Mouse (Mus musculus): ENCODE results near the gene Ppp1r16b.

The Ppp1r16b gene

DNA sequence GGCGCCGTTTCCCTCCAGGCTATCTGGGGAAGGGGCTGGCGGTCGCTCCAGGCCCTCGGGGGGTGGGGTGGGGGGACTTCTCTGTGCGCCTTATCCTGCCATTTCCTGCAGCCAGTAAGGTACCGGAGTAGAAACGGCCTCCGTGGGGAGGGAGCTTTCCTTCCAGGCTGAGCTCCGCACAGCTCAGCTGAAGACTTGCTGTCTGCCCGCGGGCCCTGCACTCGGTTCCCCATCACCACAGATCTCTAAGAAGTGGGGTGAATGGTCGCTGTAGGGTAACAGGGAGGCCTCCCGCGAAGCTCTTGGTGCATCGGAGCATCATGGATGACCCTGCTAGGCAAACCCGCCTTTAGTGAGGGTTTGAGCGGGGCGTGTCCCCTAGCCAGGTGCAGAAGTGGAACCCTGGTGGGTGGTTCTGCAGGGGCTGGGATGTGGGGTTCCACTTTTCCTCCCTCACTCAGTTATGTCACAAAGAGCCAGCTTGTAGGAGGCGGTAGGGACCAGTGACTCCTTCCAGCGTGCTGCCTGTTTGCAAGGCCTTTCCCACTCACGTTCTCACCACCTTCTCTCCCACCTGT, 3.3 kb downstream of the Ppp1r16b start:
- no peak for DNase-seq (ENCODE audit: low spot score)

GRCm38 (mm10) chr2:158669199-158670195, 4.3 kb downstream of the Ppp1r16b start:
- DNase-seq (ENCODE audit: low spot score) = no peak

- DNase-seq (ENCODE audit: low spot score) = no peak
Measured at GRCm38 (mm10) chr2:158670571-158670970, 5.4 kb downstream of the Ppp1r16b start.

DNA sequence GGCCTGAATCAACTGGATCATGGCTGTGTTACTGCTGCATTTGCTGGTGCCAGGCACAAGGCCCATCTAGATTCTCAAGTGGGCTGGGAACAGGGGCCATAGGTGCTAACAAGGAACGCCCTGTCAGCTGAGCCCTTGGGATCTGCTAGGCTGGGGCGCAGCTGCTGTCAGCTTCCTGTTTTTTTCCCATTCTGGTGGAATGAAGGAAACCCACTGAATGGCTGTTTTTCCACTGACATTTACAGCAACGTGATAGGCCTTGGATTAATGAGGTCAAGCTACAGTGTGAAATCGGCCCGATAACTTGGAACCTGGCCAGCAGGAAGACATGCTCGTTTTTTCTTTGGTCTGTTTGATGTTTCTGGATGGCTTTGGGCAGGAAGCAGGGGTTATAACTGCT, 7.6 kb downstream of the Ppp1r16b start:
- no peak for DNase-seq (ENCODE audit: low spot score)

GRCm38 (mm10) chr2:158673493-158673892, 8.3 kb downstream of the Ppp1r16b start:
- DNase-seq (ENCODE audit: low spot score) = no peak

- no peak for DNase-seq (ENCODE audit: low spot score)
Measured at GRCm38 (mm10) chr2:158674131-158674530, 8.9 kb downstream of the Ppp1r16b start.

DNA sequence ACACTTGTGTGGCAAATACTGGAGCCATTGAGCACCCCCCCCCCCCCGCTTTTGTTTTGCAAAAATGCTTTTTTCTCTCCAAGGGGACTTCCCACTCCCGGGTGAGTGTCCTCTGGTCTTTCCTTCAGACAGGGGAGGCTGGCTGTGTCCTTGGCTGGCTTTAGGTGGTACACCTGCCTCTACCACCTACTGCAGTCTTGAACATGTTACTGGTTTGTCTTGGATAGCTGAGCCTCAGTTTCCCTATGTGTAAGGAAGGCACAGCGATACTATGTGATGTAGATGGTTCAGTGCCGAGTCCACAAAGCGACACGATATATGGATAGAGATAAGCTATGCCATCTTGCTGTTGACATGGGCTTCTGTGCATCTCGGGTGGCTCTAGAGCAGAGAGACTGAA, 9.6 kb downstream of the Ppp1r16b start:
- DNase-seq (ENCODE audit: low spot score) = no peak

- DNase-seq (ENCODE audit: low spot score) = no peak
Measured at GRCm38 (mm10) chr2:158675161-158675560, 10.0 kb downstream of the Ppp1r16b start.

- no peak for DNase-seq (ENCODE audit: low spot score)
Measured at GRCm38 (mm10) chr2:158675907-158676533, 10.8 kb downstream of the Ppp1r16b start.

DNA sequence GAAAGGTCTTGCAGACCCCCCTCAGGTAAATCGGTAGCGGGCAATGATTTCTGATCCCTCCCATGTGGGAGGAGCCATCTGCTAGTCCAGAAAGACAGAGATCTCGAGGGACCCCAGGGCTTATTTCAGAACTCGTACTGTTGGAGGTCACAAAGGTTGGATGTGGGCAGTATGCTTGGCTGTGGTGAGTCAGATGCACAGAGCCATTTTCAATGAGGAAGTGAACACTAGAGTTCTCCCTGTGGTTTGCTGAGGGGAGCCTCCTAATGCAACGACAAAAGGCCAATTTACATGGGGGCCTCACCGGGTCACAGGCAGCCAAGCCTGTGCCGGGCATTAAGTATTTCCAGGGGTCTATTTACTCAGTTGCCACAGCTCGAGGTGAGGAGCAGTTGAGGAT, 12.7 kb downstream of the Ppp1r16b start:
- no peak for DNase-seq (ENCODE audit: low spot score)

DNA sequence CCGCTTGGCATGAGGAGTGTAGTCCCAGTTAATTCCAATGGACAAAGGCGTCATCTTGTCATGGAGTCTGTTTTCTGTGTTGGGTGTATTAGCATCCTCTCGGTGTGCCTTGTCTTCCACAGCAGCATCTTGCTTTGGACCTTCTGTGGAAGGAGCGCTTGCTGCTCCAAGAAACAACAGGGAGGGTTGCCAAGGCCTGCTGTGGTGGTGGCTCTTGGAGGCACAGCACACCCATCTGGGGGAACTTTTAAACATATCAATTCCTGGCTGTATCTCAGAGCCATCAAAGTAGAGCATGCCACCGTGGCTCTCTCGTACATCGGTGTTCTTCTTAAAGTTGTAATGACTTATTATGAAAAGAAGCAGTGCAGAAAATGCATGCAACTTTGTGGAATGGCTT, 13.9 kb downstream of the Ppp1r16b start:
- DNase-seq (ENCODE audit: low spot score) = no peak

- DNase-seq (ENCODE audit: low spot score) = no peak
Measured at GRCm38 (mm10) chr2:158680357-158680889, 15.2 kb downstream of the Ppp1r16b start.

- no peak for DNase-seq (ENCODE audit: low spot score)
Measured at GRCm38 (mm10) chr2:158681714-158682113, 16.5 kb downstream of the Ppp1r16b start.

- DNase-seq (ENCODE audit: low spot score) = no peak
Measured at GRCm38 (mm10) chr2:158682344-158683037, 17.3 kb downstream of the Ppp1r16b start.

DNA sequence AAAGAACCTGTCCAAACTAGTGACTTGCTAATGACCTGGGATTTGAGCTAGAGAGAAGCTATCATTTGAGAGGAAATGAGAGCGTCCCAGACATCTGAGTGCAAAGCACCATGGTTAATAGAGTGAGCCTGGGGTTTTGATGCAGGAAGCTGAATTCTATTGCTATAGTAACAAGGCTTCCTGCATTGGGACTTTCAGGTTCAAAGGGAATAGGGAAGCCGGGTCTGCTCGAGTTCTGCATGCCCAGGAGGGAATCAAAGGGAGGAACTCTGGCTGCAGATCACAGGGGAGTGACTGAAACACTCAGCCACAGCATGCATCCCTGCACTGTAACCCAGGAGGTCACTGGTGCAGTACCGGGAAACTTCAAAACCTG, 17.8 kb downstream of the Ppp1r16b start:
- no peak for DNase-seq (ENCODE audit: low spot score)

DNA sequence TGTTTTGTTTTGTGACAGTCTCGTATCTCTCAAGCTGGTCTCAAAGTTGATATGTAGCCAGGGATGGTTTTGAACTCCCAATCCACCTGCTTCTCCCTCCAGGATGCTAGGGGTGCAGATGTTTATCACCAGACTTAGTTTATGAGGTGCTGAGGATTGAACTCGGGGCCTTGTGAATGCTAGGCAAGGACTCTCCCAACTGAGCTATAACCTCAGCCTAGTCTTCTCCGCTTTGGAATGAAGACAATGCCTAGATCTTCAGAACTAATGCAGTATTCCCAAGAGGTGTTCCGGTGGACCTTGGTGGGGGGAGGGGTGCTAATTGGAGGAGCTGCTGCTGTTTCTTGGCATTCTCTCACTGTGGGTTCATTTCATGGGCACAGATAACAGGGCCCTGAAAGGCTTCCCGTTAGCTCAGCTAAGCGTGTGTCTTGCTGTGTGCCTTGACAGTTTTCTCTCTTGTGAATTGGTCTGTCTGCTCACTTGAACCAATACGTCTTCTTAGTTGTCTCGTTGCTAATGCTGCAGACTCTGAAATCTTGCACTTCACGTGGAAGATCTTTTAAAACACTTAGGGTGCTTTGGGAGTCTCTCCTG, 19.1 kb downstream of the Ppp1r16b start:
- DNase-seq (ENCODE audit: low spot score) = no peak

DNA sequence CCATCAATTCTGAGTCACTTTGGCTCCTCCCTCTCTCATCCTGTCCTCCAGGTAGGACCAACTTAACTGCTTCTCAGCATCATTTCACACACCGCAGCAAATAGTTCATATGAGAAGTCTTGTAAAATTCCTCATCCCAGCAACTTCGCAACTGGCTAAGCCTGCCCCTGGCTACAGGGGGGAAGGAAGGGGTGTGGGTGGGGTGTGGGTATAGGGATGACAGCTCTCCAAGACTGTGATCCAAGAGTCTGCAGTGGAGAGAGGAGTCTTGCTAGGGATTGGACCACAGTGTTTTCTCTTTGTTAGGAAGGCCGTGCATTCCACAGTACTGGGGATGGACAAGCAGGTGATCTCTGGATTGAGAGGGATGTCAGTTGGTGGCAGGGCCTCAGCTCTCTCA, 19.7 kb downstream of the Ppp1r16b start:
- no peak for DNase-seq (ENCODE audit: low spot score)

DNA sequence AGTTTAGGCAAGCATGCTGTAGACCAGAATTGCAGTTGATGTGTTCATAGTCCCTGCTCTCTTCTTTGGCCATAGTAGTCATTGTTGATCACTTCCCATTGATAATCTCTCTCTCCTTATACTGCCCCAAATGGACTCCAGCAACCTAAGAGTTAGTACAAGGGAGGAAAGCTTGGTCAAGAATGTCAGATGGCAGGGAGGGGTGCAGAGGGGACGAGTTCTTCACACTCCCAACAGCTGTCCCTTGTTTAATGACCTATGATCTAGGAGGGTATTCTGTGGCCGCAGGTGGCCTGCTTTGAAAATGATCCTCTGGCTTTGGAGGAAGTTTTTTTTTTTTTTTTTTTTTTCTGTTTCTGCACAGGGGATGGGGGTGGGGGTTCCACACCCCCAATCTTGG, 21.2 kb downstream of the Ppp1r16b start:
- no peak for DNase-seq (ENCODE audit: low spot score)

DNA sequence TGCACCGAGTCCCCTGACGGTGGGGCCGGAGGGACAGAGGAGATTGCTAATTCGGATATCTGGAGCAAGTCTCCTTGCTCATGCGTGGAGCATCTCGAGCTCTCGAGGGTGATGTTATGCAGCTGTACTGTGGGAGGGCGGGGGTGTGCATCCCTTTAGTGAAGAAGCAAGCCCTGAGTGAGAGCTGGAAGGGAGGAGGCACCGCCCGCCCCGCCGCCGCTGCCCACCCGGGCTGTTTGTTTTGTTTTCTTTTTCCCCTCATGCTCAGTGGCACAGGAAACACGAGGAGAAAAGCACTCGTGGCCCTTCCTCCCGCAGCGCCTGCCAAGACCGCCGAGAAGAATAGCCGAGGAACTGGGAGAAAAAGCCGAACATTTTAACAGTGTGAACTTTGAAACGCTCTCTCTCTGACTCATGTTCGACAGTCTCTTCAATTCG, 22.6 kb downstream of the Ppp1r16b start:
- DNase-seq (ENCODE audit: low spot score) = no peak

DNA sequence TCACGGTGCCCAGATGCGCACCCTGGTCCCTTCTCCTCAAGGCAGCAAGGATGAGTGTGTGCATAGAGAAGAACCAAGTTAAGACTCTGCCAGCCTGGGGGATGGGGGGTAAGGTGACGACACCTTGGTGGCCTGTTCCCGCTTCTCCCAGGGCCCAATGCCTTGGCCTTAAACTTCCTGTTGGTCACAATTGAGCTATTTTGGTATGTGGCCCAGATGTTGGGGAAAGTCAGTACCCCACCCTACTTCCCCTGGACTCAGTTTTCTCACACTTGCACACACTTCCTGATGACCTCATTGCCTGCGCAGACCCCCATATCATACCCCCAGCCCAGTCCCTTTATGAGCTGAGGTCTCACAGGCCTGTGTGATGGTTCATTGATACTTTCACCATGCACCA, 23.9 kb downstream of the Ppp1r16b start:
- no peak for DNase-seq (ENCODE audit: low spot score)

DNA sequence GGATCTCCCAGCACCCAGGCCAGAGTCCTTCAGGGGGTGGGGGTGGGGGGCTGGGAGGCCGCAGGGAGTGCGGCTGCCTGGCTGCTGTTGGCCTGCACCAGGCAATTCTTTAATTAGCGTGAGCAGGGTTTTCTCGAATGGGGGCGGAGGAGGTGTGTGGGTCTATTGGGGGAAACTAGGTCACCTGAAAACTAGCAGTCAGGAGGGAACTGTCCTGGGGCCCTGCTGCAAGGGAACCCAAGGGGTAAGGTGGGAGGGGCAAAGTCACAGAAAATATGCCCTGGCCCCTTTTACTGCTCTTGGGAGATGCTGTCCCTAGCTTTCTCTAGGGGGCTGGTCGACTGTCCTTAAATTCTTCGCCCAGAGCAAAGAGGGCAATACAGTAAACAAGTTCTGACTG, 24.4 kb downstream of the Ppp1r16b start:
- no peak for DNase-seq (ENCODE audit: low spot score)

DNA sequence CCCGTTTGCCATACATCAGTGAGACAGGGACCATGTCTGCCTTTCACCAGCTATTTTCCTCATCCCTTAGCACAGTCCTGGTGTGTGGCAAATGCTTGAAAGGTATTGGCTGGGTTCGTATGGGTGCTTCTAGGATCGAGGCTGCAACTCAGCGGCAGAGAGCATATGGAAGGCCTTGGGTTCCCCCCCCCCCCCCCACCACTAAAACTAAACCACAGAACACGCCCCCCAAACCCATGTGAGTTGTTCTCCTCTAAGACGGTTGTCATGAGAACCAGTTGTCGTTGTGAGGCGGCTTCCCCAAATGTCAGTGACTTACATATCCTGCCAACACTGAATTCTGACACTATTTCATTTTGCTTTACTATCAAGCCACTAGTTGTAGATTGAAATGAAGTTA, 24.9 kb downstream of the Ppp1r16b start:
- no peak for DNase-seq (ENCODE audit: low spot score)

Data from urinary bladder, postnatal 25 days (tissue).